Mouse (Mus musculus) spleen, adult 2 months (tissue): ENCODE measurements around the gene Trim41.

Experiments used
- CTCF ChIP-seq: fragments of 200-500 bp; IDR thresholded peaks from 2 replicates; pipeline ENCODE4 v1.5.1; 2011; ENCODE audit warnings: mild to moderate bottlenecking, inconsistent platforms; ENCODE audit not compliant: insufficient read depth, insufficient read length, insufficient replicate concordance; ENCODE audit errors: extremely low read depth
- POLR2A ChIP-seq: fragments of 200-500 bp; IDR thresholded peaks from 2 replicates; pipeline ENCODE4 v1.6.1; 2011; ENCODE audit warnings: low read depth, low read length, inconsistent platforms

DNA sequence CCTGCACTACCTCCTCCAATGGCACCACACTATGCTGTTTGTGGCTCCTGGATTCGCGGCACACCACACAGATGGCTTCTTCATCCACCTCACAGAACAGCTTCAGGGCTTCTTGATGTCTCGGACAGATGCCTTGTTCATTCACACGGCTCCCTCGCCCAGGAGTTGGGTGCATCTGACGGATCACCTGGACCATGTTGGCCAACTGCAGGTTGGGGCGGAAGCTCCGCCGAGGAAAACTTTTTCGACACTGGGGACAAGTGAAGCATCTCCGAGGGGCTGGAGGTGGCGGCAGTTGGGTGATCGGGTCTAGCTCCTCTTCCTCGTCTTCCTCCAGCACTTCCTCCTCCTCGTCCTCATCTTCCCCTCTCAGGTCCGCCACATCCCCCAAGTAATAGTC lies 1.3 kb downstream of the Trim41 start:
- TF ChIP-seq CTCF = no peak
- no peak for TF ChIP-seq POLR2A
